Mouse (Mus musculus) induced T-regulatory cell, adult 2 months (primary cell): ENCODE measurements around the gene Rnaseh2a.

Experiments
- DNase-seq: peaks from one replicate; pipeline ENCODE4 v3.0.0-alpha.2; 2012; ENCODE audit warnings: low read depth

Gene Rnaseh2a

GRCm38 (mm10) chr8:84967532-84968304 is 1.8 kb downstream of the Rnaseh2a start:
- DNase-seq = no peak

- no peak for DNase-seq
These were observed 3.0 kb downstream of the Rnaseh2a start for GRCm38 (mm10) chr8:84966603-84967002.

- peak; percentile 95 for DNase-seq
These were observed 3.8 kb downstream of the Rnaseh2a start for GRCm38 (mm10) chr8:84965731-84966291.

- DNase-seq = no peak
These were observed 5.6 kb downstream of the Rnaseh2a start for GRCm38 (mm10) chr8:84963952-84964351.

- DNase-seq = no peak
These were observed 9.8 kb downstream of the Rnaseh2a start for GRCm38 (mm10) chr8:84959811-84960210.

- DNase-seq = peak; percentile 88
These were observed 12.8 kb downstream of the Rnaseh2a start for GRCm38 (mm10) chr8:84956768-84957167.

- DNase-seq = peak; percentile 64
These were observed 16.8 kb downstream of the Rnaseh2a start for GRCm38 (mm10) chr8:84952612-84953255.

GRCm38 (mm10) chr8:84949753-84950152 is 19.8 kb downstream of the Rnaseh2a start:
- DNase-seq = no peak

- DNase-seq = peak; percentile 74
These were observed 22.4 kb downstream of the Rnaseh2a start for GRCm38 (mm10) chr8:84947241-84947545.

GRCm38 (mm10) chr8:84946528-84947240 is 22.9 kb downstream of the Rnaseh2a start, which contains the start of gene Rtbdn:
Rtbdn (plus strand) TSS chr8:84946991.
- no peak for DNase-seq

GRCm38 (mm10) chr8:84945633-84946527 is 23.7 kb downstream of the Rnaseh2a start:
- DNase-seq = no peak

- no peak for DNase-seq
These were observed 24.3 kb downstream of the Rnaseh2a start for GRCm38 (mm10) chr8:84945235-84945632.

GRCm38 (mm10) chr8:84944478-84945160 is 24.9 kb downstream of the Rnaseh2a start:
- DNase-seq = peak; percentile 71

GRCm38 (mm10) chr8:84943699-84944098 is 25.9 kb downstream of the Rnaseh2a start:
- no peak for DNase-seq

- DNase-seq = no peak
These were observed 31.7 kb downstream of the Rnaseh2a start for GRCm38 (mm10) chr8:84937620-84938485.

GRCm38 (mm10) chr8:84936962-84937546 is 32.5 kb downstream of the Rnaseh2a start, which contains the start of gene Mast1:
Mast1 (minus strand) TSS chr8:84937359.
- DNase-seq = peak; percentile 77

GRCm38 (mm10) chr8:84936041-84936961 is 33.3 kb downstream of the Rnaseh2a start:
- no peak for DNase-seq

- no peak for DNase-seq
These were observed 34.1 kb downstream of the Rnaseh2a start for GRCm38 (mm10) chr8:84935489-84935888.
